Mouse (Mus musculus) lung, adult 2 months (tissue): ENCODE data around the gene Duoxa2. TPM values are rescaled to one million over a fixed set of nuclear protein-coding genes. Genes with fewer than 3 reads are reported as not detected.
"Not testable (repeated sequence)": the region's sequence is repeated elsewhere in the genome, so short reads cannot be mapped to it uniquely, and the experiment has no call there.

Experiments
- DNase-seq: peaks from one replicate; pipeline ENCODE4 v3.0.0; 2022
- H3K4me1 ChIP-seq: fragments of 200-500 bp; 2 replicates; pipeline ENCODE4 v1.6.1; 2011; ENCODE audit warnings: low read length; ENCODE audit not compliant: control insufficient read depth, insufficient read depth
- H3K4me3 ChIP-seq: fragments of 200-500 bp; replicated peaks from 2 replicates; pipeline ENCODE3; 2011; ENCODE audit warnings: low read depth, mild to moderate bottlenecking, control low read depth, low read length; ENCODE audit errors: extremely low read depth
- CTCF ChIP-seq: fragments of 200-500 bp; IDR thresholded peaks from 2 replicates; pipeline ENCODE4 v1.5.1; 2011; ENCODE audit warnings: mild to moderate bottlenecking, low read length, control low read depth; ENCODE audit not compliant: insufficient read depth
- POLR2A ChIP-seq: fragments of 200-500 bp; IDR thresholded peaks from 2 replicates; pipeline ENCODE4 v1.6.1; 2011; ENCODE audit warnings: low read depth, mild to moderate bottlenecking, control low read depth, low read length, borderline replicate concordance; ENCODE audit errors: extremely low read depth
- WGBS: fragments of 180-500 bp; shearing (Covaris S2); methylation state at CpG from one replicate; pipeline ENCODE4 v1.1.7; 2018; 5-methylcytosine and 5-hydroxymethylcytosine counted together
- polyA plus RNA-seq: library from polyadenylated mRNA; depleted of rRNA; stranded (reverse); fragments of >200 nt; gene quantifications from 2 replicates; pipeline ENCODE4 v1.2.3, GENCODE M21; 2012

Duoxa2 gene
- polyA plus RNA-seq, 1 experiment = 0.50 TPM

GRCm38 (mm10) chr2:122325361-122325760 lies 26.7 kb downstream of the Duoxa2 start:
- 57% methylated on average over 2 of the region's 2 CpGs for WGBS
- no peak for DNase-seq
- Histone ChIP-seq H3K4me3 (no peak overlapping the region), H3K4me1 (no peaks in the 10 kb centered on the region)
- TF ChIP-seq CTCF (no peak), POLR2A (no peak)

- no peak overlapping the region for H3K4me3 ChIP-seq
- DNase-seq = no peak
- 53% methylated on average over 3 of the region's 3 CpGs for WGBS
- H3K4me1 ChIP-seq = no peaks in the 10 kb centered on the region
- TF ChIP-seq CTCF (no peak), POLR2A (no peak)
Measured at GRCm38 (mm10) chr2:122327986-122328385, 29.3 kb downstream of the Duoxa2 start.

DNA sequence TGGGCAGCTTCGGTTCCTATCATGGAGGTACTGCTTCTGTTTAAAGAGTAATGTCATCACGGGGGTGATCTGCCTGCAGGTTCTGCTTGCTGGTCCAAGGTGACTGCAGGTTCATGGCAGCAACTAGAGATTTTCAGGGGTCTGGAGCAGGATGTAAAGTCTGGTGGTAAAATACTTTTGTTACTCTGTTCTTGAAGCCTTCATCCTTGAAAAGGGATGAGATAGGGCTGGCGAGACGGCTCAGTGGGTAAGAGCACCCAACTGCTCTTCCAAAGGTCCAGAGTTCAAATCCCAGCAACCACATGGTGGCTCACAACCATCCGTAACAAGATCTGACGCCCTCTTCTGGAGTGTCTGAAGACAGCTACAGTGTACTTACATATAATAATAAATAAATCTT lies 31.6 kb downstream of the Duoxa2 start:
- not testable (repeated sequence) for H3K4me3 ChIP-seq, DNase-seq, H3K4me1 ChIP-seq
- WGBS = 69% methylated on average over 6 of the region's 6 CpGs

- Histone ChIP-seq H3K4me1 (no peaks in the 10 kb centered on the region), H3K4me3 (no peak overlapping the region)
- DNase-seq = no peak
- 71% methylated on average over 3 of the region's 3 CpGs for WGBS
- no peak for TF ChIP-seq POLR2A
- no peak for TF ChIP-seq CTCF
Measured at GRCm38 (mm10) chr2:122332222-122332621, 33.5 kb downstream of the Duoxa2 start.

- WGBS = 35% methylated on average over 3 of the region's 3 CpGs
- Histone ChIP-seq H3K4me3 (no peak overlapping the region), H3K4me1 (no peaks in the 10 kb centered on the region)
- DNase-seq = no peak
- no peak for TF ChIP-seq POLR2A
- TF ChIP-seq CTCF = no peak
Measured at GRCm38 (mm10) chr2:122334170-122334569, 35.5 kb downstream of the Duoxa2 start.

DNA sequence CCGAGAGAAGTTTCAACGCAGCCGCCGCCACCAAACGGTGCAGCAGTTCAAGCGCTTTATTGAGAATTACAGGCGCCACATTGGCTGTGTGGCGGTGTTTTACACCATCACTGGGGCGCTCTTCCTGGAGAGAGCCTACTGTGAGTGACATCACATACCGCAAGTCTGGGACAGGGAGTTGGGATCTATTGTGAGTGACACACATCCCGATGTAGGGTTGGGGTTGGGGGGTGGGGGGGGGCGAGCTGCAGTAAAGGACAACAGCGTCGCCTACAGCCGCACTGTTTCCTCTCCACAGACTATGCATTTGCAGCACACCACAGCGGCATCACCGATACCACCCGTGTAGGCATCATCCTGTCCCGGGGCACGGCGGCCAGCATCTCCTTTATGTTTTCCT lies 38.6 kb downstream of the Duoxa2 start:
- Histone ChIP-seq H3K4me1 (no peaks in the 10 kb centered on the region), H3K4me3 (no peak overlapping the region)
- TF ChIP-seq CTCF (no peak), POLR2A (no peak)
- WGBS = 60% methylated on average over 21 of the region's 21 CpGs
- no peak for DNase-seq

DNA sequence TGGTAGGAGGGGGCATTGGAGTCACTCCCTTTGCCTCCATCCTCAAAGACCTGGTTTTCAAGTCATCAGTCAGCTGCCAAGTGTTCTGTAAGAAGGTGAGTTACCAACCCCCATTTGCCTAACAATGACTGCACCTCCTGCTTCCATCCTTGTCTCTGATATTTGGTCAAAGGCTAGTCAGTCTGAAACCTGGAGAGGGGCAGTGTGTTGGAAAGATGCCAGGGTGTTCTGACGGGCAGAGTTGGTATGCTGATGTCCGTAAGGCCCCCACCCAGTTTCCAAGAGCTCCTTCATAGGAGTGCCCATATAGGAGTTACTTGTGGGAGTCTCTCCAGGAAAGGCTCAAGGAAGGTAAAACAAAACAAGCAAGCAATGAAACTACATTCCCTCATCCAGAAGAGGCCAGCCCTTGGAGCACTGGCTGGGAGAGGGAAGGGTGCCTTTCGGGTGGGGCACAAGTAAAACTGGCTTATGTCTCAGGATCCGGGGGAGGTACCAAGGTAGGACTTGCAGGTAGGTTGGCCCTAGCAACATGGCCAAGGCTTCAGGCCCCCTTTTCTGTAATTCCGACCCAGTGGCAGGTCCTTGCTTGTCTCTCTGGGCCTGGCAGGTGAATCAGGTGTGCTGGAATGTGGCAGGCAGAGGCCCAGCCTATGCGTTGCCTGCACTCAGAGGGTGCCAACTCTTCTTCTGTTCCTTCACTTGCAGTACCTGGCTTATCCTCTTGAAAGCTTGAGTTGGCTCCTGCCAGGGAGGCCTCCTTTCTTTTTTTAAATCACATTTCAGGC lies 46.6 kb downstream of the Duoxa2 start:
- TF ChIP-seq POLR2A (no peak), CTCF (no peak)
- no peak overlapping the region for H3K4me3 ChIP-seq
- no peak for DNase-seq
- H3K4me1 ChIP-seq = peaks cover 4% of the 10 kb centered on the region
- WGBS = 63% methylated on average over 6 of the region's 6 CpGs

DNA sequence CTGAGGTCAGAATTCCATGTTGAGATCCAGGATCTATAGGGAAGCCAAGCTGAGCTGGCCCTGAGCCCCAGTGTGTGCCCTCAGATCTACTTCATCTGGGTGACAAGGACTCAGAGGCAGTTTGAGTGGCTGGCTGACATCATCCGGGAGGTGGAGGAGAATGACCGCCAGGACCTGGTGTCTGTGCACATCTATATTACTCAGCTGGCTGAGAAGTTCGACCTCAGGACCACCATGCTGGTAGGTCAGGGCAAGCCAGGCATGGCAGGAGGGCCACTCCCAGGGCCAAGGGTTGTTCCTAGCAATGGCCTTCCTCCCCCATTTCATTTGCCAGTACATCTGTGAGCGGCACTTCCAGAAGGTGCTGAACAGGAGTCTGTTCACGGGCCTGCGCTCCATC lies 47.5 kb downstream of the Duoxa2 start:
- H3K4me1 ChIP-seq, DNase-seq, H3K4me3 ChIP-seq: not testable (repeated sequence)
- 79% methylated on average over 6 of the region's 6 CpGs for WGBS

DNA sequence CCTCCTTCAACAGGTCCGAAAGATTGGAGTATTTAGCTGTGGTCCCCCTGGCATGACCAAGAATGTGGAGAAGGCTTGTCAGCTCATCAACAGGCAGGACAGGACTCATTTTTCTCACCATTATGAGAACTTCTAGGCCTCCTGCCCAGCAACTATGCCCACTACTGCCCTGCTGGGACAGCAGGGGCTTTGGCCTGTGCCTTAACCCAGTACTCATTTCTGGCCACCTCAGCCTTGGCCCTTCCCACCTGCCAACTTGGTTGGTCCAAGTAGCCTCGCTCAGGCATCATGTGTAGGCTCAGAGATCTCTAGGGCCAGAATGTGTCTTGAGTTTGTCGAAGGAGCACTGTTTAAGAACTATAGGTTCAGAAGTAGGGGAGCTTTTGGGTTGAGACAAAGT lies 48.6 kb downstream of the Duoxa2 start:
- 92% methylated on average over 3 of the region's 3 CpGs for WGBS
- TF ChIP-seq CTCF (no peak), POLR2A (no peak)
- DNase-seq = no peak
- Histone ChIP-seq H3K4me3 (no peak overlapping the region), H3K4me1 (peaks cover 4% of the 10 kb centered on the region)

DNA sequence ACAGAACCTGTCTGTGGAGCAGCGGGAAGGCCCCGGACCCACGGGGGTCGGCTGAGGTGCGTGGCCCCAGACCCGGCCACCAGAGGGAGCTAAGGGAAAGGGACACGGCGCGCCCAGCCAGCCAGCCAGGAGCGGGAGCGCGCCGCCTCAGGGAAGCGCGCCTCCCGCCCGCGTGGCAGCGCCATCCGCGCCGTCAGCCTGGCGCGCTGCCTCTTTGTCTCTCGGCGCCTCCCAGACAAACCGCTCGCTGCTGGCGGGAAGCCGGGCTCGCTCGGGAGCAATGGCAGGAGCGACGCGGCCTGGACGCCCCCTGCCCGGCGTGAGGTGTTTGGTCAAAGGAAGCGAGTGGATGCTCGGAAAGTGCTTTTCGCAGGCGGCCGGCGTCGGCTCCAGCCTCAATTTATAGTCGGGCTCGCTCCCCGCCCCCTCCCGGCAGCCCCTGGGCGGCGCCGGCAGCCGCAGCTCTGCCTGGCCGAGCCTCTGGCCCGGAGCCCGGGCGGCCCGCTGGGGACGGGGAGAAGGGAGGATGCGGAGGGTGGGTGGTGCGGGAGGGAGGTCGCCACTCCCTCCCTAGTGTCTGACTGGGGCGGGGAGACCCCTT lies 49.9 kb downstream of the Duoxa2 start:
- 0 out of 2 replicates have a peak, but pooled peaks have one; percentile 39 for TF ChIP-seq POLR2A
- TF ChIP-seq CTCF = peak; percentile 19; the same call in 1 of the 2 replicates
- H3K4me1 ChIP-seq = peaks cover 4% of the 10 kb centered on the region
- H3K4me3 ChIP-seq = peak overlapping the region; percentile 66
- under 1% methylated on average over 63 of the region's 63 CpGs for WGBS
- DNase-seq = peak; percentile 85
